Mouse (Mus musculus) left cerebral cortex, postnatal 14 days (tissue): Measurements from ENCODE around the gene Strn. TPM values are rescaled to one million over a fixed set of nuclear protein-coding genes. Genes with fewer than 3 reads are reported as not detected.

Experiments used
- total RNA-seq, 2 experiments: library from RNA; stranded (reverse); gene quantifications; 2 replicates each; pipeline ENCODE4 v1.2.3; 2021

Gene Strn
- total RNA-seq, 2 experiments from 2014 or later: 70.4 to 75.8 TPM

Other genes with a start within 250 kb of the Strn start
- gene Vit, start 229.1 kb downstream of the Strn start, total RNA-seq: 1 to 10 TPM; 2.3 to 2.6 TPM
- 10 to 100 TPM; 52.4 to 52.9 TPM for gene Heatr5b, start 98.2 kb upstream of the Strn start, total RNA-seq
- 10 to 100 TPM; 31.5 to 31.9 TPM for gene Gpatch11, start 98.4 kb upstream of the Strn start, total RNA-seq
- gene Eif2ak2, start 145.4 kb upstream of the Strn start, total RNA-seq: 1 to 10 TPM; 3.4 to 5.7 TPM
- not detected for gene Sult6b1, start 169.8 kb upstream of the Strn start, total RNA-seq
- gene Cebpzos, start 179.3 kb upstream of the Strn start, total RNA-seq: 10 to 100 TPM; 34.3 to 35.4 TPM
- 10 to 100 TPM; 33.2 to 33.5 TPM for gene Cebpz, start 199.9 kb upstream of the Strn start, total RNA-seq
- 10 to 100 TPM; 59.3 to 66.2 TPM for gene Ndufaf7, start 199.9 kb upstream of the Strn start, total RNA-seq